Mouse (Mus musculus) bone marrow, adult 2 months (tissue): ENCODE data around the gene Hoxc13.

Source experiments
- CTCF ChIP-seq: fragments of 200-500 bp; IDR thresholded peaks from 2 replicates; pipeline ENCODE4 v1.5.1; 2011; ENCODE audit warnings: low read length, control low read depth; ENCODE audit not compliant: control insufficient read depth, insufficient read depth
- POLR2A ChIP-seq: fragments of 200-500 bp; IDR thresholded peaks from 2 replicates; pipeline ENCODE4 v1.6.1; 2011; ENCODE audit warnings: low read depth, mild to moderate bottlenecking, control low read depth, low read length, borderline replicate concordance; ENCODE audit not compliant: control insufficient read depth

- TF ChIP-seq CTCF (no peak), POLR2A (no peak)
Observed at GRCm38 (mm10) chr15:102948842-102949241, 27.9 kb downstream of the Hoxc13 start.
